Mouse (Mus musculus): ENCODE measurements around the gene Crat. TPM values are rescaled to one million over a fixed set of nuclear protein-coding genes. Genes with fewer than 3 reads are reported as not detected.

The Crat gene
- polyA plus RNA-seq, 1 experiment from 2014 or later, result 67.9 TPM

- Histone ChIP-seq H3K36me3 (peaks cover 36% of the 10 kb centered on the region), H3K27ac (ENCODE audit: poor library complexity, severe bottlenecking) (no peak overlapping the region), H3K27me3 (replicated peaks) (no peaks in the 10 kb centered on the region), H3K9me3 (replicated peaks) (no peaks in the 10 kb centered on the region), H3K4me1 (replicated peaks) (peaks cover 44% of the 10 kb centered on the region), H3K9ac (peak overlapping the region; percentile 92; the same call in 1 of the 2 replicates), H3K4me3 (no peak overlapping the region), H3K4me2 (no peak overlapping the region)
- 65% methylated on average over 4 of the region's 4 CpGs for WGBS
- no peak for ATAC-seq (ENCODE audit: insufficient number of reproducible peaks, low FRiP score)
Measured at GRCm38 (mm10) chr2:30355861-30356260, 59.8 kb downstream of the Crat start.

GRCm38 (mm10) chr2:30351149-30351548 lies 64.5 kb downstream of the Crat start:
- no peak for ATAC-seq (ENCODE audit: insufficient number of reproducible peaks, low FRiP score)
- Histone ChIP-seq H3K9ac (no peak overlapping the region), H3K36me3 (peaks cover 82% of the 10 kb centered on the region), H3K27ac (ENCODE audit: poor library complexity, severe bottlenecking) (no peak overlapping the region), H3K4me1 (replicated peaks) (peaks cover 15% of the 10 kb centered on the region), H3K4me3 (no peak overlapping the region), H3K27me3 (replicated peaks) (no peaks in the 10 kb centered on the region), H3K9me3 (replicated peaks) (no peaks in the 10 kb centered on the region), H3K4me2 (no peak overlapping the region)
- 71% methylated on average over 2 of the region's 2 CpGs for WGBS

Small RNA genes lying within 50 kb of the gene (microRNA-seq; reads per million reads assigned to microRNA genes)
- not detected for gene Gm47292

Other genes with a start within 250 kb of the Crat start
- gene Endog, start 244.3 kb downstream of the Crat start, polyA plus RNA-seq (2016; fragmentation: Nextera tagmentation; extraction: Ambion mirVana), result 37.0 and 39.7 TPM in 2 replicates
- gene Spout1, start 237.4 kb downstream of the Crat start, polyA plus RNA-seq (2016; fragmentation: Nextera tagmentation; extraction: Ambion mirVana), result 34.8 and 35.5 TPM in 2 replicates
- gene Kyat1, start 210.0 kb downstream of the Crat start, polyA plus RNA-seq (2016; fragmentation: Nextera tagmentation; extraction: Ambion mirVana), result 14.0 and 14.9 TPM in 2 replicates
- gene Lrrc8a, start 178.1 kb downstream of the Crat start, polyA plus RNA-seq (2016; fragmentation: Nextera tagmentation; extraction: Ambion mirVana), result 35.4 and 37.7 TPM in 2 replicates
- gene Gm28035, start 175.2 kb downstream of the Crat start, polyA plus RNA-seq (2016; fragmentation: Nextera tagmentation; extraction: Ambion mirVana), result 0.33 and 0.40 TPM in 2 replicates
- gene Phyhd1, start 149.6 kb downstream of the Crat start, polyA plus RNA-seq (2016; fragmentation: Nextera tagmentation; extraction: Ambion mirVana), result 5.7 and 6.5 TPM in 2 replicates
- gene Gm28038, start 134.8 kb downstream of the Crat start, polyA plus RNA-seq (2016; fragmentation: Nextera tagmentation; extraction: Ambion mirVana), result not detected in 2 replicates
- gene Dolk, start 129.5 kb downstream of the Crat start, polyA plus RNA-seq (2016; fragmentation: Nextera tagmentation; extraction: Ambion mirVana), result 26.6 and 27.1 TPM in 2 replicates
- gene Nup188, start 129.4 kb downstream of the Crat start, polyA plus RNA-seq (2016; fragmentation: Nextera tagmentation; extraction: Ambion mirVana), result 34.4 and 34.9 TPM in 2 replicates
- 117 and 130 TPM in 2 replicates for gene Sh3glb2, start 56.5 kb downstream of the Crat start, polyA plus RNA-seq (2016; fragmentation: Nextera tagmentation; extraction: Ambion mirVana)
- gene Miga2, start 51.6 kb downstream of the Crat start, polyA plus RNA-seq (2016; fragmentation: Nextera tagmentation; extraction: Ambion mirVana), result 32.7 and 33.6 TPM in 2 replicates
- gene Dolpp1, start 23.6 kb downstream of the Crat start, polyA plus RNA-seq (2016; fragmentation: Nextera tagmentation; extraction: Ambion mirVana), result 21.9 and 22.2 TPM in 2 replicates
- 107 and 115 TPM in 2 replicates for gene Ptpa, start 226 bp upstream of the Crat start, polyA plus RNA-seq (2016; fragmentation: Nextera tagmentation; extraction: Ambion mirVana)
- 1.7 and 2.0 TPM in 2 replicates for gene Ier5l, start 58.4 kb upstream of the Crat start, polyA plus RNA-seq (2016; fragmentation: Nextera tagmentation; extraction: Ambion mirVana)
- gene Cstad, start 179.2 kb upstream of the Crat start, polyA plus RNA-seq (2016; fragmentation: Nextera tagmentation; extraction: Ambion mirVana), result 1.4 and 2.0 TPM in 2 replicates

All from heart, embryonic 12.5 days (tissue).